Mouse (Mus musculus) T-helper 1 cell (primary cell): ENCODE measurements around the gene Ncor1.
"Not testable (repeated sequence)": the region's sequence is repeated elsewhere in the genome, so short reads cannot be mapped to it uniquely, and the experiment has no call there.

ENCODE experiments used
- in situ Hi-C: fragments of 300-600 bp; cut with MboI, MseI; formaldehyde crosslinking; loops from one replicate; pipeline ENCODE4 v1.15.1; 2025; ENCODE audit warnings: high pct_unique_total_duplicates

The Ncor1 gene

DNA sequence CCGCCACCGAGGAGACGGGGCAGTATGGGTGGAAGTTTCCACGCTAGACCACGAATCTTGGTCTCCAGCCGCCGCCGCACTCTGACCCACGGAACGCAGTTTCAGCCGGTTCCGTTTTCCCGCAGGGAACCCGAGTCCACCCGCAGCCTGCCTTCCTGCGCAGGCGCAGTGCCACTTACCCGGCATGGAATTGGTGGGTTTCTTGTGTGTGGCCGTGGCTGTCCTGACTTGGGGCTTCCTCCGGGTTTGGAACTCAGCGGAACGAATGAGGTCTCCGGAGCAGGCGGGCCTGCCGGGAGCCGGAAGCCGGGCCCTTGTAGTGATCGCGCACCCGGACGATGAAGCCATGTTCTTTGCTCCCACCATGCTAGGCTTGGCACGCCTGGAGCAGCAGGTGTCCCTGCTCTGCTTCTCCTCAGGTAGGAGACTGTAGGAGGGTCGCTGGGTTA lies at the start of gene Ncor1, which contains the start of gene Pigl:
Gene Ncor1 (minus strand): TSS at position 266 of the 449 bp plus-strand sequence.
Gene Pigl (plus strand): TSS at position 185 of the 449 bp plus-strand sequence.
- in situ Hi-C loops = loop anchor here (10.0 kb wide), 2 partner anchors 63 to 107 kb away; no protein-coding TSS in a partner anchor

DNA sequence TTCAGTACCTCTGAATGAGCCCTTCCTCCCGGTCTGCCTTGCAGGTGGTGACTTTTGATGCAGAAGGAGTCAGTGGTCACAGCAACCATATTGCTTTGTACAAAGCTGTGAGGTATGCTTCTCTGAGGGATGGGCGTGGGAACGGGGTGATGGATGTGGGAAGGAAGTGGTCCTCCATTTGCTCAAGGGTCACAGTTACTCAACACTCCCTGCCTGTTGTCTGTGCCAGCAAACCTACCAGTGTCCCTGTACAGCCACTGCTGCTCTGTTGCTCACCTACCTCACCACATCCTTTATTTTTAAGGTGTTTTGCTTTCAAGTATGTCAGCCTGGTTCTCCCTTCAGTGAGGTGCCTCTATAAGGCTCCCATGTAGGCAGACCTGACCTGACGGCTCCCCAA lies 49.3 kb upstream of the Ncor1 start:
- in situ Hi-C loops = no loop called here

DNA sequence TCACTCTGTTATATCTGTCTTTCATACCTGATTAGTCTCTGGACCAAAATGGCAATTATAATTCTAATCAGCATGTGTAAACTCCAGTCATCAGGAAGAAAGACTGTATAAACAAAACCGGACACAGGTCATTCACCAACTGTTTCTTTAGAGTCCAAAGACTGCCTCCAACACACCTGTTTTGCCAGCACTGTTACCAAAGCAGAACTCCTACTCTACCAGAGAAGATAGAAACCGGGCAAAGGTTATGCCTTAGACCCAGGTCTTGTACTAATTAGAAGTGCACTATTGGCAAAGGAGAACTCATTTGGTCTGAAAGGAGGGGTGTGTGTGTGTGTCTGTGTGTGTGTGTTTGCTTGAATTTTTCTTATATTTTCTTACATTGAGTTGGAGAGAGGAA lies 42.2 kb upstream of the Ncor1 start:
- in situ Hi-C loops = loop anchor here (5.0 kb wide), 1 partner anchor 82 kb away; no protein-coding TSS in a partner anchor

DNA sequence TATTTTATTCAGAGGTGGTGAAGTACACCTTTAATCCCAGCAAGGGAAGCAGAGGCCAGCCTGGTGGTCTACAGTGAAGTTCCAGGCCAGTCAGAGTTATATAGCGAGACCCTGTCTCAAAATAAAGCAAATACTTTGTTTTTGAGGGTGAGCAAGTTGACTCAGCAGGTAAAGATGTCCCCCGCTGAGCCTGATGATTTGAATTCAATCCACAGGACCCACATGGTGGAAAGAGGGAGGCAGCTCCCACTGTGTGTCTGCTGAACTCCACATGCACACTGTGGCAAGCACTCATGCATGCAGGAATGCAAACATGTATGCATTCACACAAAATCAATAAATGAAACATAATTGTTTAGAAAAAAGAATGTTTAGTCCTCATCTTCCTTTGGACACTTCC lies 40.5 kb upstream of the Ncor1 start:
- in situ Hi-C loops = no loop called here

DNA sequence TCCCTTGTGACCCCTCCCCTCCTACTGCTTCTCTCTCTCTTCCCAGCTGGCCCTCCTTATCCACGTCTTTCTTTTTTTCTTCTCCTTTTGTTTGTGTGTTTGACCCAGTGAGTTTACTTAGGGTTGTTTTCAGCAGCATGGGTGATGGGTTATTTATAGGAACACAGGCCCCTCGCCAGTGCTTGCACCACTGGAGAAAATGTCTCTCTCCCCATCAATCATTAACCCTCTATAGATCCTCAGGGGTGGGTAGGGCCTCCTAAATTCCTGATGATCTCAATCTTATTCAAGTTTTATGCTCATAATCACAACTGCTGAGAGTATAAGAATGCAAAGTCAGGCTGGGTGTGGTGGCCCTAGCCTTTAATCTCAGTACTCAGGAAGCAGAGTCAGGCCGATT lies 38.8 kb upstream of the Ncor1 start:
- in situ Hi-C loops = no loop called here

DNA sequence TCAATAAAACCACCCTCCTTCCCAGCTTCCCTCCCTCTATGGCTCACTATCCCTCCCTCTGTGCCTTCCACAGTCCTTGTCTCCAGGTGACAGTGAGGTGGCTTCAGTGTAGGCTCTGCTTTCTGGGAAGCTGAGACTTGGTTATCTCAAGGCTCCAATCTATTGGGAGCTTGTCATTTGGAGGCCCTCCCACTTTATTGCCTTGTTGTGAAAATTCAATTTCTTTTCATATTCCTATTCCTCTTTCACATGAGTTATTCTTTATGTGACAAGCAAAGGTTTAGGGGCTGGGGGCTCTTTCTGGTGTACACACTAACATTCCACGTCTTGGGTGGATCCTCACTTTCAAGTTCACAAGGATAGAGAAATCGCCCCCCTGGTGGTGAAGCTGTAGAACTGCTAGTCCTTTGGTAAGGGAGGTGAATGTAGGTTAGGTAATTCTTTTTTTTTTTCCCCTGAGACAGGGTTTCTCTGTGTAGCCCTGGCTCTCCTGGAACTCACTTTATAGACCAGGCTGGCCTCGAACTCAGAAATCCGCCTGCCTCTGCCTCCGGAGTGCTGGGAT lies 37.9 kb upstream of the Ncor1 start:
- in situ Hi-C loops = no loop called here

DNA sequence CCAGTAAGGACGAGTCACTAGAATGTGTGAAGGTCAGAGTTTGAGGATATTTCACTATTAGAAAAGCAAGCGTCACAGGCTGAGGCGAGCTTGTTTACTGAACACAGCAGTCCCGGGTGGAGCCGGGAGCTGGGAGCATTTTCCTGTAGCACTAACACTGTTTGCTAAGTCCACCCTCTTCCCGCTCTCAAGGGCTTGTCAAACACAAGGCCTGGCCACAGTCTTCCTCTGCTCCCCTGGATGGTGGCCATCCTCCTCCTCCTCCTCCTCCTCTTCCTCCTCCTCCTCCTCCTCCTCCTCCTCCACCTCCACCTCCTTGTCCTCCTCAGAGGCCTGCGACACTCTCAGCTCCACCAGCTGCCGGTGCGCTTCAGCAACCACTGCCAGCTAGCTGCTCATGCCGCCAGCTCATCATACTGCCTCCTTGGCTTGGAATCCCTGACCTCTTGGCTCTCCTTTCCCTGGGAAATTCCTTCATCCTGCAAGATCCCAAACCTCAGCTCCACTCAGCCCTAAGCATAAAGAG lies 37.0 kb upstream of the Ncor1 start:
- in situ Hi-C loops = no loop called here

DNA sequence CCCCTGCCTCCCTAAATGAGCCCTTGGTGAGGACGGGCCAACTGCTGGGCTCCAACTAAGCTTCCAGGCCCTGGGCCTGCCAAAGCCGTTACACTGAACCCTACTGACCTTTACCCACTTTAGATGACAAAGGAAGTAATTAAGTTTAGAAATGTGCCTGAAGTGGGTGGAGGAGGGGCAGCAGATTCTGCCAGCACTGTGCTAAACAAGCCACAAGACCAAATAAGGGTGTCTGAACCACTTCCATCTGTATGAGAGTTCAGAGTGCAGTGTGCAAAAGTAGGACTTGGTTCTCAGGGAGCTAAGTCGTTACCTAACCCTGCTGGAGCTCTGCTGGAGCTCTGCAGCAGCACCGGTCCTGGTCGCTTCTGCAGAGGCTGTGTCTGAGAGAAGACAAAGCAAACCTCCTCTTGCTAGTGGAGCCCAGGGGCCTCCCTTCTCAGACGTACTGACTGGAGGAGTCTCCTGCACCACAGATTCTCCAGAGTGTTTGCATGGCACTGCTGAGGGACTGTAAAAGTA lies 36.5 kb upstream of the Ncor1 start:
- in situ Hi-C loops = no loop called here

DNA sequence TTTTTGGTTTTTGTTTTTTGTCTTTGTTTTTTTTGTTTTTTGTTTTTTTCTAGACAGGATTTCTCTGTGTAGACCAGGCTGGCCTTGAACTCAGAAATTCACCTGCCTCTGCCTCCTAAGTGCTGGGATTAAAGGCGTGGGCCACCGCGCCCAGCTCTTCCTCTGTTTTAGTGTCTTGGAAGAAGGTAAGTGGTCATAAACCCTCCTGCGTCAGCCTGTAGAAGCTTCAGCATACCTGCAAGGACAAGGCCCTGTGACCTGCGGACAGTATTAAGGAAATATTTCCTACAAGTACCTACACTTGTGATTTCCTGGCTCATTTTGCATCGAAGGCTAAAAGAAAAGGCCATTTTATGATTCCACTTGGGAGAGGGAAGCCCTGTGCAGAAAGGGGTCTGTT lies 35.4 kb upstream of the Ncor1 start:
- in situ Hi-C loops = no loop called here

DNA sequence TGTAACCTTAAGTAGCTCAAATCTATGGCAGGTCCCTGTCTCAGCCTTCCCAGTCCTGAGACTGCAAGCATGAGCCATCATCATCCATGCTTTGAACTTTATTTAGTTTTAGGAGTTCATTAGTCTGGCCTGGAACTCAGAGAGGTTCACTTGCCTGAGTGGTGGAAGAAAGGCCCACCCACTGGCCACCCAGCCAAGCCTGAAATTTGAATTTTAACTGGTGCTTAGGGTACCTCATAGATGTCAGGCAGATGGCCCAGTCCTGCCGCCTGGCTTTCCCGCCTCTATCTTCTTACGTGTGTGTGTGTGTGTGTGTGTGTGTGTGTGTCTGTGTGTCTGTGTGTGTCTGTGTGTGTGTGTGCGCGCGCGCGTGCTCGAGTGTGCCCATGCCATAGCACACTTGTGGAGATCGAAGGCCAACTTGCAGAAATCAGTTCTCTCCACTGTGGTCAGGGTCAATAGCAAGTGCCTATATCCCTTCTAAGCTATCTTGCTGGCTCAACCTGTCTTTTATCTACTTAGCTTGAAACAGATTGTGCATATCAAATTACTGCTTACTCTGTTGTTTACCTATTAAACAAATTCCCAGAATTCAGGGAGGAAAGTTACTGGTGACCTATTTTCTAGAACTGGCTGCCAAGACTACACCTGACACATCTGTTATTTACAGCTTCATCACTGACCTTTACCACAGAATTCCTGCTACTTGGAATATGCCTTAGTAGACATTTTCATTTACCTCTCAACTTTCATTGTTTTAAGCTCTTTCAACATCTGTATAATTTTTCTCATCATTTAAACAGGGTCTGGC lies 29.4 kb upstream of the Ncor1 start:
- in situ Hi-C loops = no loop called here

DNA sequence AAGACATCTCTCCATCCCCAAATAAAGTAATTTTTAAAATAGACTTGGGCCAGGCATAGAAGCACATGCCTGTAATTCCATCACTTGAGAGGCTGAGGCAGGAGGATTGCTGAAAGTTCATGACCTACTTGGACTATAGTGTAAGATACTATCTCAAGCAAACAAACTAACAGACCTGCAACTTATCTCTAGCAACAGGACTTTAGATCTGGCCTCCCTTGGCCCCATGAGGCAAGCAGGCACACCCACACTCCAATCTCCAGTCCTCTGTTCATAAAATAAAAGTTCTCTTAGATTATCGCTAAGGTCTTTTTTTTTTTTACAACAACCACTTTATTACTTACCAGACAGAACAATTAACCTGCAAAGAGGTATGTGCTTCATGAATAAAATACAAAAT lies 28.6 kb upstream of the Ncor1 start:
- in situ Hi-C loops = no loop called here

DNA sequence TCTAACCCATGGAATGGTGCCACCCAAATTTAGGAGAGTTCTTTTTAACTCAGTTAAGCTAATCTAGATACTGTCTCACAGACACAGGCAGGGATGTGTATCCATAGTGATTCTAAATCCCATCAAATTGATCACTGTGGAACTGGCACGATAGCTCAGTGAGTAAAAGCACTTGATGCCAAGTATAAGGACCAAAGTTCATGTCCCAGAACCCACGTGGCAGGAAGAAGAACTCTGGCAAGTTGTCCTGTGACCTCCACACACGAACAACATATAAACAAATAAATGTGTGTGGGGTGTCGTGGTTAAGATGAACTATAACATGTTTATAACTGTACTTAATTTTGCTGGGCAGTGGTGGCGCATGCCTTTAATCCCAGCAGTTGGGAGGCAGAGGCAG lies 21.2 kb upstream of the Ncor1 start:
- in situ Hi-C loops = no loop called here

DNA sequence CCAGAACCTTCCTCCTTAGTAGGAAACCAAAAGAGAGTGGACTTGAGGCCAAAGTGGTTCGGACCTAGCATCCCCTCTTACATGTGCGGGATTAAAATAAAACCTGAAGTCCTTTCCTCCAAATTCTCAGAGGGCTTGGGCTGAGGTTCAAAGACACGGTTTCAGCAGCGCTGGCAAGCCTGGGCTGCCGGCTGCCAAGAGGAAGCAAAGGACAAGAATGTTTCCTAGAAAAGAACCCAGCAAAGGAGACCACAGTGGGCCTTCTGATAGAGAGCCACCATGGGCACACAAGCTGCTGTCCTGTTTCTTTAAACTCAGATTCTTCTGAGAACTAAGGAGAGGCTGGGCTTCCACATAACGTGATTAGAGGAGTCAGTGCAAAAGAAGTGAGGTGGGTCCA lies 20.6 kb upstream of the Ncor1 start:
- in situ Hi-C loops = no loop called here

DNA sequence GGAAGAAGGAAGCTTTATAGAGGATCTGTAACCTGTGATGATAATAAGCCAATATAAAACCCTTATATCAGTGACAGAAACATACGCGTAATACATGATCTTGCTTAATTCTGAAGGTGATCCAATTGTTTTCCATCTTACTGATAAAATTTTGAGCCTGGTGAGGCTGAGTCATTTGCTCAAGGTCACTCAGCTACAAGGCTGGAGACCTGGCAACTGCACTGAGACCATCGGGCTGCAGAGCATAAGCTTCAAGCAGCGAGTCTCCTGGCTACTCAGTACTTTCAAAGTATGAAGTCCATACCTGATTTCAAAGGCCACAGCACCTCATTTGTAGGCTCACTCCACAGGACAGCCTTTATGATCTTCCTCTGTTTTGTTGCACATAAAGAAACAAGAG lies 17.8 kb upstream of the Ncor1 start:
- in situ Hi-C loops = no loop called here

DNA sequence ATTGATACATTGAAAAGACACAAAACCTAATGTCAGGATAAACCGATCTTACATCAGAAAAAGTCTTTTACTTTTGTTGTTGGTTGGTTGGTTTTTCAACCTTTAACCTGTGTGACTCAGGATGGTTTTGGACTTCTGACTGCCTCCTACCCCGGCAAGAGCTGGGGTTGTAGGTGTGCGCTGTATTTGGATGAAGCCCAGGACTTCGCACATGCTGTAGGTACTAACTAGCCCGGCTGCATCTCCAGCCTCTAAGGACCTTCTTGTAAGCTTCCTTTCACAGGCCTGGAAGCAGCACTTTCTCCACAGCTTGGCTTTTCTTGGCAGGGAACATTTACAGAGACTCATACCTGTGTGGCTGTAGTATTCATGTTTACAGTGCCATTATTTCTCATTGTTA lies 15.2 kb upstream of the Ncor1 start:
- in situ Hi-C loops = no loop called here

DNA sequence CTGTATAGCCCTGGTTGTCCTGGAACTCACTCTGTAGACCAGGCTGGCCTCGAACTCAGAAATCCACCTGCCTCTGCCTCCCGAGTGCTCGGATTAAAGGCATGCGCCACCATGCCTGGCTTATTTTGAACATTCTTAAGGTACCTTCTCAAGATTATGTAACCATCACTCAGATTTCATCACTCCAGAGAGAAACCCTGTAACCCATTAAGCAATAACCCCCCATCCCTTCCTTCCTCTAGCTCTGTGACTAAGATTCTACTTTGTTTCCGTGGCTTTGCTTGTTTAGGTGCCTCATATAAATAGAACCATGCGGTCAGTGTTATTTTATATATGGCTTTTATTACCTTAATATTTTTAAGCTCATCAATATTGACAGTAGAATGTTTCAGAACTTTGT lies 12.1 kb upstream of the Ncor1 start:
- in situ Hi-C loops = no loop called here

DNA sequence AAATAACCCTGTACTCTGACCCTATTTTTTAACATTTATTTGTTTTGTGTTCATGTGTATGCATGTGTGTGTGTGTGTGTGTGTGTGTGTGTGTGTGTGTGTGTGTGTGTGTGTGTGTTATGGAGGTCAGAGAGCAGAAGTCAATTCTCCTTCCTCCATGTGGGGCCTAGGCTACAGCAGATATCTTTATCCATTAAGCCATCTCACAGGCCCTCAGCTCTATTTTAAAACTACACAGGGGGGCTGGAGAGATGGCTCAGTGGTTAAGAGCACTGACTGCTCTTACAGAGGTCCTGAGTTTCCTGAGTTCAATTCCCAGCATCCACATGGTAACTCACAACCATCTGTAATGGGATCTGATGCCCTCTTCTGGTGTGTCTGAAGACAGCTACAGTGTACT lies 8.9 kb upstream of the Ncor1 start:
- in situ Hi-C loops = not testable (repeated sequence)

DNA sequence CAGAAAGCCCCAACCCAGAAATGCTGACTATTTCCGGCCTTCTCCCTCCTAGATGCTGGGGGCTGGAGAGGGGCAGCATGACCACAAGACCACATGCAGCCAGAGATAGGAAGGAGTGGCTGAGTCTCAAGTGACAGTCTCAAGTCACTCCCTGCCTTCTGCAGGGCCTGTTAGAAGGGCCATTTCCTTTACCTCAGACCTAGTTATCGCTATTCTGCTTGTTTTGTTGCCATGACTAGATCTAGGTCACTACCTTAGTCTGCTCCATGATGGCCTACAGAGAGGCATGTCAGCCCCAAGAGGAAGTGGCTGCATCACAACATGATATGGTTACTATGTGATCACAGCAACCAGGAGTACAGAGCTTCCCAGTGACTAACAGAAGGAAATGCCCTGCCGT lies 8.2 kb upstream of the Ncor1 start:
- in situ Hi-C loops = no loop called here

DNA sequence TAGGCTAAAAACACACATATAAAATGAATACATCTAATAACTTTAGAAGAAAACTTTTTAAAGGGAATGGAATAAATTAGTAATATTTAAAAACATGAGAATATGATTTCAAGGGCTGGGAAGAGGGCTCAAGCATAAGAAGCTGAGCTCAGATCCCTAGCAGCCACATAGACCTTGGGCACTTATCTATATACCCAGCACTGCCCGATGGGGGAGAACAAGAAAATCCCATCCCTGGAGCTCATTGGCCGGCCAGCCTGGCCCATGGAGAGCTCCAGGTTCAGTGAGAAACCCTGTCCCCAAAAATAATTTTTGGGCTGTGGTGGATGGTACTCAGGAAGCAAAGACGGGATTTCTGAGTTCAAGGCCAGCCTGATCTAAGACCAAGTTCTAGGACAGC lies 7.5 kb upstream of the Ncor1 start:
- in situ Hi-C loops = no loop called here

DNA sequence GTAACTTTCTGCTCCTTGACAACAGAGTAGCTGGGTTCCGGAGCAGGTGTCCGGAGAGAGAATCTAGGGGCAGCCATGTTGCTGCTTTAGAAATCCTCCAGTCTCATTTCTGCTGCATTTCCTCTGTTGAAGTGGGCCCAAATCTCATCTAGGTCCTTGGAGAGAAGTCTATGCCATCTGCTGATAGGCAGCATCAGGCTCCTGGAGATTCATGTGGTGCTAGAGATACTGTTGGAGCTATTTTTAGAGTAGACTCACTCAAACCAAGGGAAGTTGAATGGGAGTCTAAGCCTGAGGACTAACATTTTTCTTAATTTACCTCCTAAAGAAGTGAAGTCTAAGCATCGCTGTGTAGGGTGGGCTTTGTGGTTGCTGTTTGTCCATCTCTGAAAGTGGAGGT lies 6.4 kb upstream of the Ncor1 start:
- in situ Hi-C loops = no loop called here

DNA sequence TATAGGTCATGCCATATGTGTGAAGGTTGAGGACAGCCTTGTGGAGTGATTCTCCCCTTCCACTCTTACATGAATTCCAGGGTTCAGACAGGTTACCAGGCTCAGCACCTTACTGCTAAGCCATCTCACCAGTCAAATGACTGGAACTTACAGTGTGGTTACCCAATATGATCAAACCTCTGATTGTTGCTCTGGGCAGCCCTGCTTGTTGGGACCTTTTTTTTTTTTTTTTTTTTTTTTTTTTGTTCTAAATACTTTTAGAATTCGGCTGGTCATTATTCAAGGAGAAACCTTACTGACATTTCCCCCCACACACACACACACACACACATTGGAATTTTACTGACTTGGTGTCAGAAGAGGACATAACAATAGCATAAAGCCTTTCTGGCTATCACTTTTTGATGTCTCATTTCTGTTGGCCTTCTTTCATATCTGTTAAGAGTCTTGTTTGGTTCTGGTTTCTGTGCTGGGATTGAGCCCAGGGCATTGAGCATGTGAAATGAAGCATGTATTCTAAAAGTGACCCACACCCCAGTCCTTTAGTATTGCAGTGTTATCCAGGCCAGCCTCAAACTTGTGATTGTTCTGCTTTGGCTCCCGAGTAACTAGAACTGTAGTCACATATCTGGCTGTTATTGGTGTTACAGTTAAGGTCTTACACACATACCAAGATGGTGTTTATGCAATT lies 5.0 kb upstream of the Ncor1 start:
- in situ Hi-C loops = no loop called here

DNA sequence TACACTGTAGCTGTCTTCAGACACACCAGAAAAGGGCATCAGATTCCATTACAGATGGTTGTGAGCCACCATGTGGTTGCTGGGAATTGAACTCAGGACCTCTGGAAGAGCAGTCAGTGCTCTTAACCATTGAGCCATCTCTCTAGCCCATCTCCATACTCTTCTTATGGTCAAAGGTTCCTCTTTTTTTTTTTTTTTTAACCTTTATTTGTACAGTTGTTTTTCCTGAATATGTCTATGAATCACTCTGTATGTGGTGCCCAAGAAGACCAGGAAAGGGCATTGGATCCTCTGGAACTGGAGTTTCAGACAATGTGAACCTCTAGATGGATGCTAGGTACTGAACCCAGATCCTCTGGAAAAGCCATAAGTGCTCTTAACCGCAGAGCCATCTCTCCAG lies 4.2 kb upstream of the Ncor1 start:
- in situ Hi-C loops = not testable (repeated sequence)
